Mouse (Mus musculus): ENCODE measurements around the gene H2al1h.
"Not testable (repeated sequence)": the region's sequence is repeated elsewhere in the genome, so short reads cannot be mapped to it uniquely, and the experiment has no call there.

- not testable (repeated sequence) for TF ChIP-seq CTCF, POLR2A (IDR thresholded peaks at IDR 0.05; ENCODE audit: extremely low read depth, insufficient read depth, low read length)
These were observed 3.3 kb upstream of the H2al1h start, which contains the start of gene H2al1g for GRCm38 (mm10) chrX:11317956-11318355.

All from cortical plate, adult 2 months (tissue).